Mouse (Mus musculus) right cerebral cortex, postnatal 25 days (tissue): ENCODE measurements at regions not wholly inside any gene's neighbourhood (a gene's known extent, or its start where the extent isn't known, plus 50 kb on each side); places are given as distances from the start of the nearest gene placed in this dataset.

Experiments
- DNase-seq: peaks from one replicate; pipeline ENCODE4 v3.0.0; 2022

GRCm38 (mm10) chr15:72101730-72102129 is 1732.6 kb upstream of the Gm6569 start:
- no peak for DNase-seq

GRCm38 (mm10) chr15:72105830-72106413 is 1728.4 kb upstream of the Gm6569 start:
- no peak for DNase-seq

- no peak for DNase-seq
These were observed 1723.8 kb upstream of the Gm6569 start for GRCm38 (mm10) chr15:72110520-72110919.

GRCm38 (mm10) chr15:72116772-72117171 is 1717.6 kb upstream of the Gm6569 start:
- DNase-seq = no peak

GRCm38 (mm10) chr15:72134226-72134625 is 1700.1 kb upstream of the Gm6569 start:
- no peak for DNase-seq

- DNase-seq = no peak
These were observed 1698.3 kb upstream of the Gm6569 start for GRCm38 (mm10) chr15:72135992-72136617.

GRCm38 (mm10) chr15:72140122-72140521 is 1694.2 kb upstream of the Gm6569 start:
- DNase-seq = no peak

GRCm38 (mm10) chr15:72150581-72150980 is 1683.8 kb upstream of the Gm6569 start:
- DNase-seq = no peak

- no peak for DNase-seq
These were observed 1675.9 kb upstream of the Gm6569 start for GRCm38 (mm10) chr15:72158505-72158904.

- no peak for DNase-seq
These were observed 1633.5 kb upstream of the Gm6569 start for GRCm38 (mm10) chr15:72200861-72201260.

GRCm38 (mm10) chr15:72201791-72202190 is 1632.6 kb upstream of the Gm6569 start:
- DNase-seq = no peak

GRCm38 (mm10) chr15:72205240-72205799 is 1629.0 kb upstream of the Gm6569 start:
- no peak for DNase-seq

GRCm38 (mm10) chr15:72205950-72206349 is 1628.4 kb upstream of the Gm6569 start:
- DNase-seq = peak; percentile 91

GRCm38 (mm10) chr15:72207589-72207988 is 1626.8 kb upstream of the Gm6569 start:
- DNase-seq = no peak

- no peak for DNase-seq
These were observed 1626.3 kb upstream of the Gm6569 start for GRCm38 (mm10) chr15:72208076-72208475.

- no peak for DNase-seq
These were observed 1625.4 kb upstream of the Gm6569 start for GRCm38 (mm10) chr15:72208973-72209372.

- no peak for DNase-seq
These were observed 1616.6 kb upstream of the Gm6569 start for GRCm38 (mm10) chr15:72217731-72218130.

- no peak for DNase-seq
These were observed 1614.4 kb upstream of the Gm6569 start for GRCm38 (mm10) chr15:72219985-72220384.

- no peak for DNase-seq
These were observed 1613.6 kb upstream of the Gm6569 start for GRCm38 (mm10) chr15:72220786-72221185.

- DNase-seq = no peak
These were observed 1602.0 kb upstream of the Gm6569 start for GRCm38 (mm10) chr15:72232355-72232754.

- peak; percentile 5 for DNase-seq
These were observed 1569.7 kb upstream of the Gm6569 start for GRCm38 (mm10) chr15:72264619-72265018.

- DNase-seq = no peak
These were observed 1550.5 kb upstream of the Gm6569 start for GRCm38 (mm10) chr15:72283846-72284245.

GRCm38 (mm10) chr15:72296648-72297047 is 1537.7 kb upstream of the Gm6569 start:
- DNase-seq = no peak

GRCm38 (mm10) chr15:72312417-72312816 is 1521.9 kb upstream of the Gm6569 start:
- DNase-seq = no peak

- DNase-seq = no peak
These were observed 1512.8 kb upstream of the Gm6569 start for GRCm38 (mm10) chr15:72321528-72321927.
